Mouse (Mus musculus) neural tube, embryonic 12.5 days (tissue): Measurements from ENCODE around the gene Gm10130. TPM values are rescaled to one million over a fixed set of nuclear protein-coding genes. Genes with fewer than 3 reads are reported as not detected.
A peak's percentile ranks its signal among the peaks of the same experiment; 100 is the strongest.
"Not testable (repeated sequence)": the region's sequence is repeated elsewhere in the genome, so short reads cannot be mapped to it uniquely, and the experiment has no call there.

Source experiments
- ATAC-seq: fragments of 200-750 bp; cut with Nextera tagmentation; 2 replicates; pipeline ENCODE4 v1.8.0; 2017; ENCODE audit warnings: low read depth, mild to moderate bottlenecking, moderate TSS enrichment, moderate library complexity; ENCODE audit not compliant: low FRiP score
- H3K27ac ChIP-seq: fragments of 300-500 bp; sonication (generic); 2 replicates; pipeline ENCODE4 v1.5.1; 2016
- H3K27me3 ChIP-seq: fragments of 300-500 bp; sonication (generic); replicated peaks from 2 replicates; pipeline ENCODE4 v1.6.1; 2016; ENCODE audit warnings: mild to moderate bottlenecking
- H3K36me3 ChIP-seq: fragments of 300-500 bp; sonication (generic); 2 replicates; pipeline ENCODE4 v1.6.1; 2016; ENCODE audit warnings: mild to moderate bottlenecking
- H3K4me1 ChIP-seq: fragments of 300-500 bp; sonication (generic); 2 replicates; pipeline ENCODE4 v1.6.1; 2016
- H3K4me2 ChIP-seq: fragments of 300-500 bp; sonication (generic); replicated peaks from 2 replicates; pipeline ENCODE4 v1.6.1; 2016; ENCODE audit warnings: mild to moderate bottlenecking
- H3K4me3 ChIP-seq: fragments of 300-500 bp; sonication (generic); 2 replicates; pipeline ENCODE4 v1.5.1; 2016
- H3K9ac ChIP-seq: fragments of 300-500 bp; sonication (generic); 2 replicates; pipeline ENCODE4 v1.6.1; 2016; ENCODE audit warnings: mild to moderate bottlenecking
- H3K9me3 ChIP-seq: fragments of 300-500 bp; sonication (generic); 2 replicates; pipeline ENCODE4 v1.6.1; 2016; ENCODE audit warnings: mild to moderate bottlenecking
- WGBS: fragments of 180-500 bp; shearing (Covaris S2); methylation state at CpG from one replicate; pipeline ENCODE4 v1.1.7; 2016; 5-methylcytosine and 5-hydroxymethylcytosine counted together
- polyA plus RNA-seq: library from polyadenylated mRNA; unstranded; fragments of >200 nt; fragmentation: Nextera tagmentation; extraction: Ambion mirVana; gene quantifications from 2 replicates; pipeline ENCODE4 v1.2.1, GENCODE M21; 2016

Gm10130 gene
- polyA plus RNA-seq = 2.0 and 2.7 TPM in 2 replicates

GRCm38 (mm10) chr2:150323402-150323801 lies at the start of gene Gm10130:
TSS of gene Gm10130 (plus strand) at chr2:150323702.
- ATAC-seq = no peak

DNA sequence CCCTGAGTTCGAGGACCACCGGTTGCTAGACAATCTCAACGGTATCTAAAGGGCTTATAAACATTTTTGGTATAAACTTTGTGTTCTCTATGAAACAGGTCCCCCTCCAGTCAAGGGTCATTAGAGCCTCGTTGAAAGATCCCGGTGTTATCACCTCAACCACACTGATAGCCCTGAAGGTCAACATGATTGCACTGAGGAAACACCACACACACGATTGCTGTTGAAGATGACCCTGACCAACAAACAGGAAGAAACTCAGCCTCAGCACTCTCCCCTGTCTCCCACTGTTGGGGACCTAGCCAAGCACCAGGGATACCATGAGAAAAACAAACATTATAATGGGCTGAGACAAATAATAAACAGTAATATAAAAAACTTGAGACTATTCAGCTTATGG lies 29.8 kb upstream of the Gm10130 start:
- Histone ChIP-seq H3K4me1 (no peaks in the 10 kb centered on the region), H3K4me2 (no peak overlapping the region), H3K9me3 (no peaks in the 10 kb centered on the region), H3K36me3 (no peaks in the 10 kb centered on the region), H3K9ac (no peak overlapping the region), H3K27me3 (no peaks in the 10 kb centered on the region), H3K4me3 (no peak overlapping the region), H3K27ac (no peak overlapping the region)
- WGBS = 89% methylated on average over 6 of the region's 6 CpGs
- no peak for ATAC-seq

More at GRCm38 (mm10) chr2:150323402-150323801, at the start of gene Gm10130:
- Histone ChIP-seq H3K4me1 (no peaks in the 10 kb centered on the region), H3K4me2 (no peak within 1 kb of the TSS), H3K36me3 (peaks cover 50% of the 10 kb centered on the region), H3K27ac (no peak within 1 kb of the TSS), H3K9me3 (peaks cover 40% of the 10 kb centered on the region), H3K4me3 (no peak within 1 kb of the TSS), H3K27me3 (no peaks in the 10 kb centered on the region), H3K9ac (no peak within 1 kb of the TSS)
- WGBS = 94% methylated on average over 5 of the region's 5 CpGs

GRCm38 (mm10) chr2:150299096-150299495 lies 24.4 kb upstream of the Gm10130 start:
- Histone ChIP-seq H3K4me3 (no peak overlapping the region), H3K4me1 (no peaks in the 10 kb centered on the region), H3K9ac (no peak overlapping the region), H3K36me3 (no peaks in the 10 kb centered on the region), H3K9me3 (no peaks in the 10 kb centered on the region), H3K27ac (no peak overlapping the region), H3K4me2 (no peak overlapping the region), H3K27me3 (no peaks in the 10 kb centered on the region)
- WGBS = 66% methylated on average over 1 of the region's 1 CpGs
- ATAC-seq = no peak

DNA sequence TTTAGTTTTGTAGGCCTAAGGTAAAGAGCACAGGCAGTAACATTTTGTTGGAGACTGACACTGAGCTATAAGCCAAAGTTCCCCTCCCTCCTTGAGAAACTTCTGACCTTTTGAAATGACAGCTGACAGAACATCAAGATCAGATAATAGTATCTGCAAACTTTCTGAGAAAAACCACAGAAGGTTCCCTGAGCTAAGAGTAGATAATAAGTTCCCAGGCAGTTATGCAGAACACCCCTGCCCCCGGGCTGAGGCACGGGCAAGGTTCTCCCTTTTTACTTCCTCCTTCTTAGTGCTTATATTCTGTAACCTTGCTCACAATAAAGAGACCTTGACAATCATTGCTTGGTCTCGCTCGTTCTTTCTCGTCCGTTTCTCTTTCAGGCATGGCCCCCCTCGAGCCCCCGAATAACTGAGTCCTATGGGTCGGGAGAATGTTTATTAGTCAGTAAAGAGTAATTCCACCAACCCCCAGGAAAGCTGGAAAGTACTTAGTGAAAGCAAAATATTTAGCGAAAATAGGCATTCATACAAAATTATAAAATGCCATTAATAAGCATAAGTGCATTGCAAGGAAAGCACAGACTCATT lies 16.2 kb upstream of the Gm10130 start:
- H3K9me3 ChIP-seq = no peaks in the 10 kb centered on the region
- no peak overlapping the region for H3K9ac ChIP-seq
- H3K4me2 ChIP-seq = no peak overlapping the region
- 88% methylated on average over 10 of the region's 10 CpGs for WGBS
- ATAC-seq = no peak
- H3K4me3 ChIP-seq = no peak overlapping the region
- H3K36me3 ChIP-seq = no peaks in the 10 kb centered on the region
- no peak overlapping the region for H3K27ac ChIP-seq
- H3K4me1 ChIP-seq = peaks cover 2% of the 10 kb centered on the region; the same call in 1 of the 2 replicates
- H3K27me3 ChIP-seq = no peaks in the 10 kb centered on the region

GRCm38 (mm10) chr2:150310952-150311884 lies 12.3 kb upstream of the Gm10130 start:
- Histone ChIP-seq H3K4me3 (peak overlapping the region; percentile 47), H3K4me2 (peak overlapping the region; percentile 59), H3K9ac (peak overlapping the region; percentile 54; the same call in 1 of the 2 replicates)
- ATAC-seq = peak; percentile 99
- not testable (repeated sequence) for H3K36me3 ChIP-seq, H3K4me1 ChIP-seq, H3K27ac ChIP-seq, H3K9me3 ChIP-seq, H3K27me3 ChIP-seq
- 13% methylated on average over 19 of the region's 19 CpGs for WGBS

GRCm38 (mm10) chr2:150316140-150316539 lies 7.4 kb upstream of the Gm10130 start:
- Histone ChIP-seq H3K9me3 (peaks cover 31% of the 10 kb centered on the region), H3K27me3 (no peaks in the 10 kb centered on the region), H3K27ac (no peak overlapping the region), H3K4me3 (no peak overlapping the region), H3K4me1 (no peaks in the 10 kb centered on the region), H3K9ac (no peak overlapping the region), H3K4me2 (no peak overlapping the region), H3K36me3 (peaks cover 31% of the 10 kb centered on the region)
- no peak for ATAC-seq

- 97% methylated on average over 1 of the region's 1 CpGs for WGBS
- H3K4me3 ChIP-seq = no peak overlapping the region
- H3K27ac ChIP-seq = no peak overlapping the region
- no peaks in the 10 kb centered on the region for H3K4me1 ChIP-seq
- peaks cover 46% of the 10 kb centered on the region for H3K36me3 ChIP-seq
- no peak for ATAC-seq
- no peak overlapping the region for H3K9ac ChIP-seq
- H3K9me3 ChIP-seq = peaks cover 42% of the 10 kb centered on the region
- H3K27me3 ChIP-seq = no peaks in the 10 kb centered on the region
- H3K4me2 ChIP-seq = no peak overlapping the region
Measured at GRCm38 (mm10) chr2:150318973-150319372, 4.5 kb upstream of the Gm10130 start.

DNA sequence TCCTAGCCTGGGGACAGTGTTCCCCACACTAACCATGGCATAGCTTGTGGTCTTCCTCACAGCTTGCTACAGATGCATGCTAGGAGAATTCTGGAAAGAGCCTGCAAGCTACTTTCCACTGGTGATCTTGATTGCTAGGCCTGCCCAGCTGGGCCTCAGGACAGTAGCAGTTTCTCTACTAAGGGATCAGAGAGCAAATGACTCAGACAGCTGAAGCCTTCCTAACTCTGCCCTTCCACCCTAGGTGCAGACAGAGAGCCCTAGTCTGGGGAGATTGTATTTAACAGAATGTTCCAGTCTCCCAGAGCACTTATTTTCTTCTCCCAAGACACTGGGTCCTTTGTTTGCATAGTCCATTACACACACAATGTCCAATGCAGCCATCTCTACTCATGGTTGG lies 33.6 kb downstream of the Gm10130 start:
- H3K4me2 ChIP-seq, H3K27me3 ChIP-seq, H3K9ac ChIP-seq, H3K4me1 ChIP-seq, H3K27ac ChIP-seq, H3K9me3 ChIP-seq, H3K36me3 ChIP-seq, H3K4me3 ChIP-seq, ATAC-seq: not testable (repeated sequence)

- WGBS = 4% methylated on average over 17 of the region's 17 CpGs
- not testable (repeated sequence) for H3K36me3 ChIP-seq, H3K4me1 ChIP-seq, H3K27me3 ChIP-seq, H3K9me3 ChIP-seq
- Histone ChIP-seq H3K4me3 (peak within 1 kb of the TSS; percentile 55), H3K4me2 (peak within 1 kb of the TSS; percentile 51), H3K27ac (peak within 1 kb of the TSS; percentile 88), H3K9ac (peak within 1 kb of the TSS; percentile 74)
- peak; percentile 98 for ATAC-seq
Measured at GRCm38 (mm10) chr2:150362113-150362877, 38.8 kb downstream of the Gm10130 start, which contains the start of gene 3300002I08Rik. TSS of gene 3300002I08Rik (minus strand) at chr2:150362765.

DNA sequence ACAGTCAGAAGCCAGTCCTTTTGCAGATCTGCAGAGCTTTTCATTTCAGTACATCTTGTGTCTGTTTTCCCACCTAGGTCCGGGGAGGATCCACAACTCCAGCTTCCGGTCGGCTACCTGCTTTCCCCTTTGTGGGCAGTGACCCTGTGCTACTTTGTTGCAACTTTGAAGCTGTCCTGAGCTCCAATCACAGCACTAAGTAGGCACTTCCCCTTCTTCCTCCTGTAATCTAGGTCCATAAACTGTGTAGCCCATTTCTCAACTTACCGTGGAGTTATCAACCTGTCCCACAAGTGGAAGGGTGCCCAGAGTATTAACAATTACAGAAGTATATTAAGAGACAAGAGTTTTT lies 39.4 kb downstream of the Gm10130 start:
- Histone ChIP-seq H3K36me3 (no peaks in the 10 kb centered on the region), H3K4me1 (no peaks in the 10 kb centered on the region), H3K27me3 (no peaks in the 10 kb centered on the region), H3K27ac (peak overlapping the region; percentile 88; the same call in 1 of the 2 replicates), H3K4me3 (peak overlapping the region; percentile 55), H3K9ac (peak overlapping the region; percentile 74; the same call in 1 of the 2 replicates), H3K9me3 (0 out of 2 replicates have a peak, but pooled peaks cover 3% of the 10 kb centered on the region), H3K4me2 (peak overlapping the region; percentile 51)
- 6% methylated on average over 4 of the region's 4 CpGs for WGBS
- no peak for ATAC-seq

DNA sequence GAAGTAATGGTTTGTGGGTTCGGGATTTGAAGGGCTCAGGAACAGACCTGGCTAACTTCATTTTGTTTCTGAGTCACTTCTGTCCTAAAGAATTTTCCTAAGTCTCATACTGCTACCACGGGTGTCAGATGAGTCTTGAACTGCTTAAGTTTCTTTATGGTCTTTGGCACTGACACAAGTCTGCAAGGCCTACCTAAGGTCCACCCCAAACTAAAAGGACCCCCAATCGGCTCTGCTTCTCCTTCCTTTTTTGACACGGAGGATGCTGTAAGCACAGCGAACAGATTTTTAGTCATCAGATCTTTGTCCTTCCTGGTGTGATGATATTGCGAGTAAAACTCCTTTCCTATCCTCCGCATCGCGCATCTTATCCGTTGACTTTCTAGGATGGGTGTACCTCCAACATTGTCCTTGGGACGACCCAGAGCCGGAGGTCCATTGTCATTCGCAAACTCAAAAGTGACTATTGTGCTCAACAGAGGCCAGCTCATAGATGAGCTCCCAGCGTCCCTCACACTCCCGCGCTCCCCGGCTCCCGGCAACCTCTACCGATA lies 62.1 kb downstream of the Gm10130 start:
- not testable (repeated sequence) for H3K4me2 ChIP-seq, ATAC-seq, H3K4me1 ChIP-seq, H3K27me3 ChIP-seq, H3K36me3 ChIP-seq, H3K9me3 ChIP-seq, H3K9ac ChIP-seq, H3K4me3 ChIP-seq, H3K27ac ChIP-seq
- 94% methylated on average over 19 of the region's 19 CpGs for WGBS

DNA sequence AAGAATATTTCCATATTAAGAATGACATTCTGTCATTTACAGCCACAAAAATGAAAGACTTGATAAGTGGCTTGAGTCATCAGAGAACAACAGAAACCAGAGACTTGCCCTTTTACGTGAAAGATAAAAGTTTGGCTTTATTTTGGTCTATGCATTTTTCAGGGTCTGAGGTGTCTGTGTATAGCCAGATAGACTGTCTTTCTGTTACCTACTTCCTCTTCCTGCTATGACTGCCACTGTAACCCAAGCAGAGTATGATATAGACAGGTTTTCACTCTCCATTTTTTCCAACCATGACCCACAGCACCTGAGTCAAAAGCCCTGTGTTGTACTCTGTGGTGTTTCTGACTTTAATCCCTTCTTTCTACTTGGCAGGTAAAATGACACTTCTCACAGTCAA lies 66.7 kb downstream of the Gm10130 start:
- Histone ChIP-seq H3K4me1 (no peaks in the 10 kb centered on the region), H3K4me2 (no peak overlapping the region), H3K4me3 (no peak overlapping the region), H3K27me3 (no peaks in the 10 kb centered on the region), H3K36me3 (no peaks in the 10 kb centered on the region), H3K9me3 (0 out of 2 replicates have a peak, but pooled peaks cover 2% of the 10 kb centered on the region), H3K9ac (no peak overlapping the region), H3K27ac (no peak overlapping the region)
- ATAC-seq = no peak
- 90% methylated on average over 1 of the region's 1 CpGs for WGBS
